Mouse (Mus musculus): Measurements from ENCODE around the gene Erfe.

DNA sequence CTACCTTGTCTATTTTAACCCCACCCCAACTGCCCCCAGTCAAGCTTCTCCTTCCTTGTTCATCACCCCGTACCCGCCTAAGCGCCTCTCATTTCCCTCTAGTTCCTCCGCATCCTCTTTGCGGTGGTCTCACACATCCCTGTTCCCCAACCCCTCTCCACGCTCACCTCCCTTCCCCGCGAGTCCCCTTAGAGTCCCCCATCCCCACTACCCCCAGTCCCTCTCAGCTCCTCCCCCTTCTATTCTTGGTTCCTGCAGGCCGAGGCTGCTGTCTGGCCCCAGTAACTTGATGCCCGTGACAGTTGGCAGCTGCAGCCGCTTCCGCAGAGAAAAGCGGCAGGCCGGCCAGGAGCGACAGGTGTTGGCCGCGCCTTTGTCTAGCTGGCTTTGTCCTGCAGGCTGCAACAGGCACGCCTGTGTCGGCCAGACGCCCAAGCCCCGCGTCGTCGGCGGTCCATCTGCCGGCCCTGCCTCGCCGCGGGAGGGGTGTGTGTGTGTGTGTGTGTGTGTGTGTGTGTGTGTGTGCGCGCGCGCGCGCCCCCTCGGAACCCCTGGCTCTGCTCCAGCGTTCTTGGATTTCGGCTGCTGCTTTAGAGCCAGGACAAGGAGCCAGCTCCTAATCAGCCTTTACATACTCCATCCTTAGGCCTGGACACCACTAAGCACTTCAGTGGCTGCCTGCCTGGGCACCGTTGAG, 47.8 kb downstream of the Erfe start, which contains the start of gene Hes6:
- TF ChIP-seq GATA1 (IDR thresholded peaks at IDR 0.05; ENCODE audit: low read length) (no peak), TAL1 (IDR thresholded peaks at IDR 0.05; ENCODE audit: low read length) (no peak)

Measured in erythroblast, embryonic 14.5 days (primary cell).